Mouse (Mus musculus): ENCODE data around the gene Tnk2. TPM values are rescaled to one million over a fixed set of nuclear protein-coding genes. Genes with fewer than 3 reads are reported as not detected.

Tnk2 gene
- polyA plus RNA-seq, 1 experiment from 2014 or later, result 12.0 TPM

GRCm38 (mm10) chr16:32662372-32662771 is 18.7 kb downstream of the Tnk2 start:
- ATAC-seq (ENCODE audit: insufficient read depth, low FRiP score, low read depth), result no peak
- Histone ChIP-seq H3K27me3 (replicated peaks) (no peaks in the 10 kb centered on the region), H3K36me3 (no peaks in the 10 kb centered on the region), H3K4me1 (peaks cover 63% of the 10 kb centered on the region), H3K9ac (no peak overlapping the region), H3K4me2 (peak overlapping the region; percentile 50), H3K27ac (peak overlapping the region; percentile 92), H3K4me3 (replicated peaks) (peak overlapping the region; percentile 19; the same call in 1 of the 2 replicates), H3K9me3 (no peaks in the 10 kb centered on the region)
- WGBS, result 81% methylated on average over 7 of the region's 7 CpGs

- Histone ChIP-seq H3K4me2 (no peak overlapping the region), H3K9me3 (no peaks in the 10 kb centered on the region), H3K36me3 (0 out of 2 replicates have a peak, but pooled peaks cover 2% of the 10 kb centered on the region), H3K27ac (no peak overlapping the region; the same call in 1 of the 2 replicates), H3K4me3 (replicated peaks) (no peak overlapping the region), H3K9ac (no peak overlapping the region), H3K27me3 (replicated peaks) (no peaks in the 10 kb centered on the region), H3K4me1 (peaks cover 70% of the 10 kb centered on the region)
- WGBS, result 76% methylated on average over 9 of the region's 9 CpGs
- no peak for ATAC-seq (ENCODE audit: insufficient read depth, low FRiP score, low read depth)
Measured at GRCm38 (mm10) chr16:32663231-32663858, 19.7 kb downstream of the Tnk2 start.

- Histone ChIP-seq H3K9ac (no peak overlapping the region), H3K36me3 (0 out of 2 replicates have a peak, but pooled peaks cover 2% of the 10 kb centered on the region), H3K9me3 (no peaks in the 10 kb centered on the region), H3K4me1 (peaks cover 66% of the 10 kb centered on the region), H3K27ac (no peak overlapping the region), H3K27me3 (replicated peaks) (no peaks in the 10 kb centered on the region), H3K4me3 (replicated peaks) (no peak overlapping the region), H3K4me2 (no peak overlapping the region)
- WGBS, result 78% methylated on average over 2 of the region's 2 CpGs
- ATAC-seq (ENCODE audit: insufficient read depth, low FRiP score, low read depth), result no peak
Measured at GRCm38 (mm10) chr16:32664211-32664610, 20.5 kb downstream of the Tnk2 start.

- Histone ChIP-seq H3K9ac (no peak overlapping the region), H3K4me1 (peaks cover 54% of the 10 kb centered on the region), H3K27ac (peak overlapping the region; percentile 55), H3K9me3 (no peaks in the 10 kb centered on the region), H3K4me2 (no peak overlapping the region), H3K27me3 (replicated peaks) (no peaks in the 10 kb centered on the region), H3K4me3 (replicated peaks) (no peak overlapping the region), H3K36me3 (peaks cover 4% of the 10 kb centered on the region)
- peak; percentile 69 for ATAC-seq (ENCODE audit: insufficient read depth, low FRiP score, low read depth)
- WGBS, result 51% methylated on average over 11 of the region's 11 CpGs
Measured at GRCm38 (mm10) chr16:32665851-32666665, 22.4 kb downstream of the Tnk2 start.

GRCm38 (mm10) chr16:32666671-32667551 is 23.2 kb downstream of the Tnk2 start:
- H3K4me1 ChIP-seq, result peaks cover 54% of the 10 kb centered on the region
- H3K9me3 ChIP-seq, result no peaks in the 10 kb centered on the region
- no peak overlapping the region for H3K4me2 ChIP-seq
- H3K4me3 ChIP-seq (replicated peaks), result no peak overlapping the region
- H3K9ac ChIP-seq, result no peak overlapping the region
- H3K27ac ChIP-seq, result peak overlapping the region; percentile 55; the same call in 1 of the 2 replicates
- ATAC-seq (ENCODE audit: insufficient read depth, low FRiP score, low read depth), result no peak
- H3K27me3 ChIP-seq (replicated peaks), result no peaks in the 10 kb centered on the region
- H3K36me3 ChIP-seq, result peaks cover 12% of the 10 kb centered on the region
- 70% methylated on average over 9 of the region's 9 CpGs for WGBS

- Histone ChIP-seq H3K27me3 (replicated peaks) (no peaks in the 10 kb centered on the region), H3K9me3 (no peaks in the 10 kb centered on the region), H3K27ac (no peak overlapping the region), H3K9ac (no peak overlapping the region), H3K36me3 (peaks cover 18% of the 10 kb centered on the region), H3K4me2 (no peak overlapping the region), H3K4me1 (peaks cover 52% of the 10 kb centered on the region), H3K4me3 (replicated peaks) (no peak overlapping the region)
- no peak for ATAC-seq (ENCODE audit: insufficient read depth, low FRiP score, low read depth)
- 53% methylated on average over 3 of the region's 3 CpGs for WGBS
Measured at GRCm38 (mm10) chr16:32667552-32667872, 23.8 kb downstream of the Tnk2 start.

GRCm38 (mm10) chr16:32668030-32668429 is 24.4 kb downstream of the Tnk2 start:
- ATAC-seq (ENCODE audit: insufficient read depth, low FRiP score, low read depth), result no peak
- Histone ChIP-seq H3K9me3 (no peaks in the 10 kb centered on the region), H3K4me1 (peaks cover 55% of the 10 kb centered on the region), H3K4me2 (no peak overlapping the region), H3K4me3 (replicated peaks) (no peak overlapping the region), H3K36me3 (peaks cover 18% of the 10 kb centered on the region), H3K9ac (no peak overlapping the region), H3K27ac (no peak overlapping the region), H3K27me3 (replicated peaks) (no peaks in the 10 kb centered on the region)
- WGBS, result 69% methylated on average over 10 of the region's 10 CpGs

- no peak overlapping the region for H3K4me3 ChIP-seq (replicated peaks)
- ATAC-seq (ENCODE audit: insufficient read depth, low FRiP score, low read depth), result no peak
- H3K27ac ChIP-seq, result no peak overlapping the region
- H3K9ac ChIP-seq, result no peak overlapping the region
- no peaks in the 10 kb centered on the region for H3K9me3 ChIP-seq
- no peaks in the 10 kb centered on the region for H3K27me3 ChIP-seq (replicated peaks)
- H3K4me2 ChIP-seq, result no peak overlapping the region
- WGBS, result 72% methylated on average over 4 of the region's 4 CpGs
- H3K4me1 ChIP-seq, result peaks cover 51% of the 10 kb centered on the region
- peaks cover 18% of the 10 kb centered on the region for H3K36me3 ChIP-seq
Measured at GRCm38 (mm10) chr16:32668472-32668871, 24.8 kb downstream of the Tnk2 start.

GRCm38 (mm10) chr16:32669243-32669642 is 25.6 kb downstream of the Tnk2 start:
- H3K27me3 ChIP-seq (replicated peaks), result no peaks in the 10 kb centered on the region
- H3K36me3 ChIP-seq, result peaks cover 18% of the 10 kb centered on the region
- no peak overlapping the region for H3K9ac ChIP-seq
- H3K4me3 ChIP-seq (replicated peaks), result no peak overlapping the region
- no peak overlapping the region for H3K27ac ChIP-seq
- H3K4me1 ChIP-seq, result peaks cover 49% of the 10 kb centered on the region
- H3K9me3 ChIP-seq, result no peaks in the 10 kb centered on the region
- no peak overlapping the region for H3K4me2 ChIP-seq
- WGBS, result 89% methylated on average over 10 of the region's 10 CpGs
- no peak for ATAC-seq (ENCODE audit: insufficient read depth, low FRiP score, low read depth)

- Histone ChIP-seq H3K9ac (no peak overlapping the region), H3K4me2 (no peak overlapping the region), H3K27ac (no peak overlapping the region), H3K27me3 (replicated peaks) (no peaks in the 10 kb centered on the region), H3K9me3 (no peaks in the 10 kb centered on the region), H3K36me3 (peaks cover 21% of the 10 kb centered on the region), H3K4me1 (peaks cover 46% of the 10 kb centered on the region), H3K4me3 (replicated peaks) (no peak overlapping the region)
- whole genome bisulfite sequencing, result 71% methylated on average over 10 of the region's 10 CpGs
- no peak for ATAC-seq (ENCODE audit: insufficient read depth, low FRiP score, low read depth)
Measured at GRCm38 (mm10) chr16:32670354-32671124, 26.9 kb downstream of the Tnk2 start.

GRCm38 (mm10) chr16:32671206-32671887 is 27.7 kb downstream of the Tnk2 start:
- ATAC-seq (ENCODE audit: insufficient read depth, low FRiP score, low read depth), result no peak
- H3K4me3 ChIP-seq (replicated peaks), result no peak overlapping the region
- peaks cover 38% of the 10 kb centered on the region for H3K4me1 ChIP-seq
- H3K9ac ChIP-seq, result no peak overlapping the region
- no peaks in the 10 kb centered on the region for H3K9me3 ChIP-seq
- H3K4me2 ChIP-seq, result no peak overlapping the region
- no peak overlapping the region for H3K27ac ChIP-seq
- H3K36me3 ChIP-seq, result peaks cover 29% of the 10 kb centered on the region
- no peaks in the 10 kb centered on the region for H3K27me3 ChIP-seq (replicated peaks)
- WGBS, result 88% methylated on average over 13 of the region's 13 CpGs
